Mouse (Mus musculus): ENCODE measurements around the gene Prkcb. TPM values are rescaled to one million over a fixed set of nuclear protein-coding genes. Genes with fewer than 3 reads are reported as not detected.

Gene Prkcb
- polyA plus RNA-seq, 1 experiment from 2014 or later: 60.9 TPM

DNA sequence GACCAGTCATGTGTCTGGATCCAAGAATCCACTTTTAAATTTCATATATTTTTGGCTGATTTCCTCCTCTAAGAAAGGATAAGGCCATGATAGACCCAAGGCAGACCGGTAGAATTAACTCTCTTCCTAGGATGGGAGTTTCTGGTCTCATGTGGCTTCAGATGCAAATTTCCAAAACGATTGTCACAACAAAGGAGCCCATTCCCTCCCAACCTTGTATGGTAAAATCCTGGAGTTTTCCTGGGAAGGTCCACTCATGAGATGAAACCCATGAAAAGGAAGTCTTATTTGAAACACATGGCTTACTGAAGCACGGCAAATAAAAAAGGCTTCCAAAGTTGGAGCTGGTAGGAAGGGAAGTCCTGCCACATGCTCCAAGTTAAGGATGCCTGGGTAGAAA, 342.6 kb downstream of the Prkcb start:
- H3K4me2 ChIP-seq (ENCODE audit: low read length): no peak overlapping the region
- H3K4me3 ChIP-seq (replicated peaks; ENCODE audit: low read length): no peak overlapping the region
- 74% methylated on average over 3 of the region's 3 CpGs for WGBS
- H3K27ac ChIP-seq (ENCODE audit: low read length): no peak overlapping the region
- H3K9me3 ChIP-seq (ENCODE audit: control insufficient read depth, low read length): no peaks in the 10 kb centered on the region
- no peak for ATAC-seq
- no peaks in the 10 kb centered on the region; the same call in 1 of the 2 replicates for H3K4me1 ChIP-seq (replicated peaks; ENCODE audit: control insufficient read depth, insufficient read depth, low read length)
- H3K9ac ChIP-seq (replicated peaks; ENCODE audit: low read depth, low read length): no peak overlapping the region
- no peaks in the 10 kb centered on the region for H3K27me3 ChIP-seq (replicated peaks; ENCODE audit: control insufficient read depth, insufficient read depth, low read length)
- H3K36me3 ChIP-seq (ENCODE audit: control insufficient read depth, insufficient read depth): no peaks in the 10 kb centered on the region

DNA sequence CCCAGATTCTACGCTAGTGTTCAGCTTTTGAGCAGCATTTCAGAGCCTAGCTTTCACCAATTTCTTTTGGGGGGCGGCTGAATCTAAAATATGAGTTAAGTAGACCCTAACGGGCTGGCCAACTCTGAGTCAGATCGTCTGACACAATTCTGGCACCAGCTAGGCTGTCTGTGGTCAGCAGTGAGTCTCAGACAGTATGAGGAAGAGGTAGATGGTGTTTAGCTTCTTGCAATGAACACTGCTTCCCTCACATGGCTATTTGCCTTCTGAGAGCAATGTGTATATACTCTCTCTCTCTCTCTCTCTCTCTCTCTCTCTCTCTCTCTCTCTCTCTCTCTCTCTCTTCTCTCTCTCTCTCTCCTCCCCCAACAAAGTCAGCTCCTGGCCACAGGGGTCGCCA, 344.4 kb downstream of the Prkcb start:
- Histone ChIP-seq H3K27me3 (replicated peaks; ENCODE audit: control insufficient read depth, insufficient read depth, low read length) (no peaks in the 10 kb centered on the region), H3K4me3 (replicated peaks; ENCODE audit: low read length) (no peak overlapping the region), H3K4me1 (replicated peaks; ENCODE audit: control insufficient read depth, insufficient read depth, low read length) (no peaks in the 10 kb centered on the region; the same call in 1 of the 2 replicates), H3K9me3 (ENCODE audit: control insufficient read depth, low read length) (no peaks in the 10 kb centered on the region), H3K27ac (ENCODE audit: low read length) (no peak overlapping the region), H3K9ac (replicated peaks; ENCODE audit: low read depth, low read length) (no peak overlapping the region), H3K36me3 (ENCODE audit: control insufficient read depth, insufficient read depth) (no peaks in the 10 kb centered on the region), H3K4me2 (ENCODE audit: low read length) (no peak overlapping the region)
- 77% methylated on average over 5 of the region's 5 CpGs for WGBS
- ATAC-seq: no peak

DNA sequence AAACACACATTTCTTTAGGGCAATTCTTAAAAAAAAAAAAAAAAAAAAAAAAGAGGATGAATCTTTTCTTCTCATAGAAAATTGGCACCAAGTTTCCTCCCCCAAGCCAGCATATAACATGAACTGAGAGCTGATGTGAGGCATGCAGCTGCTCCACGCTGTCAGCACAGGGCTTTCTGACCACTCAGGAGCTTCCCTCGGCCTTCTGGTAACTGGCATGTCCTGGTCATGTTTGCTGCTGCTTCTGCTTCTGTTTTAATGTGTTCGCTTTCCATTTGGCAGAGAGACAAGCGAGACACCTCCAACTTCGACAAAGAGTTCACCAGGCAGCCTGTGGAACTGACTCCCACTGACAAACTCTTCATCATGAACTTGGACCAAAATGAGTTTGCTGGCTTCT, 344.9 kb downstream of the Prkcb start:
- Histone ChIP-seq H3K4me2 (ENCODE audit: low read length) (no peak overlapping the region), H3K4me3 (replicated peaks; ENCODE audit: low read length) (no peak overlapping the region), H3K36me3 (ENCODE audit: control insufficient read depth, insufficient read depth) (no peaks in the 10 kb centered on the region), H3K9me3 (ENCODE audit: control insufficient read depth, low read length) (no peaks in the 10 kb centered on the region), H3K27ac (ENCODE audit: low read length) (no peak overlapping the region), H3K4me1 (replicated peaks; ENCODE audit: control insufficient read depth, insufficient read depth, low read length) (no peaks in the 10 kb centered on the region), H3K27me3 (replicated peaks; ENCODE audit: control insufficient read depth, insufficient read depth, low read length) (no peaks in the 10 kb centered on the region), H3K9ac (replicated peaks; ENCODE audit: low read depth, low read length) (no peak overlapping the region)
- 89% methylated on average over 5 of the region's 5 CpGs for WGBS
- ATAC-seq: no peak

DNA sequence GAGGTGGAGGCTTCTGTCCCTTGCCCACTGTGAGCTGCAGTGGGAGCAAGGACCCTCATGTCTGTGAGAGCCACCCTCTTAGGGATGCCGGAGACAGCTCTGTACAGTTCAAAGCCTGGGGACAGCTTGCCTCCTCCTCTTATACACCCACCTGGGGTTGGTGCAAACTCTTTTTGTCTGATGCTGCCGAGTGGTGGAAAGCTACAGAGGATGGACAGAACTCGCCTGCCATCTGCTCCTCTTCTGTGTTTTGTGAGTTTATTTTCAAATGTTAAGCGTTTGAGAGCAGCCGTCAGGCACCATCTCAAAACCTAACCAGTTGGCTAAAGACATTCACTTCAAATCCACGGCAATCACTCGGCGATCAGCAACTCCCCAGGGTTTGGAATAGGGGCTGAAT, 355.1 kb downstream of the Prkcb start:
- Histone ChIP-seq H3K27me3 (replicated peaks; ENCODE audit: control insufficient read depth, insufficient read depth, low read length) (no peaks in the 10 kb centered on the region), H3K4me2 (ENCODE audit: low read length) (no peak overlapping the region), H3K4me1 (replicated peaks; ENCODE audit: control insufficient read depth, insufficient read depth, low read length) (no peaks in the 10 kb centered on the region), H3K9ac (replicated peaks; ENCODE audit: low read depth, low read length) (no peak overlapping the region), H3K36me3 (ENCODE audit: control insufficient read depth, insufficient read depth) (no peaks in the 10 kb centered on the region), H3K9me3 (ENCODE audit: control insufficient read depth, low read length) (no peaks in the 10 kb centered on the region), H3K4me3 (replicated peaks; ENCODE audit: low read length) (no peak overlapping the region), H3K27ac (ENCODE audit: low read length) (no peak overlapping the region)
- WGBS: 77% methylated on average over 8 of the region's 8 CpGs
- no peak for ATAC-seq

DNA sequence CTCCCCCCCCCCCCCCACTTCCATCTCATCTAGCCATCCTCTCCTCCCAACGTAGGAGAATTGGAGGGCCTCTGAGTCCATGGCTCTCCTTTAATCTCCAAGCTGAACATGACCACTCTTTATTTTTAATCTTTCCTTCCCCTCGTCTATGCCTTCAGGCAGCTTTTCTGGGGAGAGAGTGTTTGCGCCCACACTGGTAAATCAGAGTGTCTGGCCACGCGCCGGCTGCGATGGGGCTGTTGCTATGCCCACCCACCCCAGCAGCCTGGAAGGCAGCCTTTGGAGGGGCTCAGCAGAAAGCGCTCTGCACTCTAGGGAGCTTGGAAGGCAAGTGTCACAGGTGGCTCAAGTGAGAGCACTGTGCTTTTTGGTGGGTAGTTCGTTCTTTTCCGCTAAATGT, 360.8 kb downstream of the Prkcb start:
- H3K27me3 ChIP-seq (replicated peaks; ENCODE audit: control insufficient read depth, insufficient read depth, low read length): no peaks in the 10 kb centered on the region
- H3K4me3 ChIP-seq (replicated peaks; ENCODE audit: low read length): no peak overlapping the region
- no peaks in the 10 kb centered on the region for H3K36me3 ChIP-seq (ENCODE audit: control insufficient read depth, insufficient read depth)
- no peak overlapping the region for H3K4me2 ChIP-seq (ENCODE audit: low read length)
- 87% methylated on average over 10 of the region's 10 CpGs for WGBS
- H3K9me3 ChIP-seq (ENCODE audit: control insufficient read depth, low read length): no peaks in the 10 kb centered on the region
- no peak overlapping the region for H3K27ac ChIP-seq (ENCODE audit: low read length)
- no peak for ATAC-seq
- no peak overlapping the region for H3K9ac ChIP-seq (replicated peaks; ENCODE audit: low read depth, low read length)
- no peaks in the 10 kb centered on the region for H3K4me1 ChIP-seq (replicated peaks; ENCODE audit: control insufficient read depth, insufficient read depth, low read length)

DNA sequence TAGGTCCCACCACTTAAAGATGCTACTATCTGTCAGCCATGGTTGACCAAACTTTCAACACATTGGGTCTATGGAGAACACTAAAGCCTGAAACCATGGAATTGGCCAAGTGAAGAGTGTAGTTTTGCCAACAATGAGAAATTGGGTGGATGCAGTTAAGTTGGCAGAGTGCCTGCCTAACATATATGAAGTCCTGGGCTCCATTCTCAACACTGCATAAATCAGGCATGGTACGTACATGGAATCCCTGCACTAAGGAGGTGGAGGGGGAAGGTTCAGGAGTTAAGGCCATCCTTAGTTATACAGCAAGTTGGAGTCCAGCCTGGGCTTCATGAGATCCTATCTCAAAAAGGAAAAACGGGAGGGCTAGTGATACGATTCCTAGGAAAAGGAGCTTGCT, 364.0 kb downstream of the Prkcb start:
- no peak overlapping the region for H3K9ac ChIP-seq (replicated peaks; ENCODE audit: low read depth, low read length)
- no peaks in the 10 kb centered on the region for H3K27me3 ChIP-seq (replicated peaks; ENCODE audit: control insufficient read depth, insufficient read depth, low read length)
- no peak overlapping the region for H3K4me3 ChIP-seq (replicated peaks; ENCODE audit: low read length)
- 83% methylated on average over 3 of the region's 3 CpGs for WGBS
- no peak for ATAC-seq
- H3K4me2 ChIP-seq (ENCODE audit: low read length): no peak overlapping the region
- no peaks in the 10 kb centered on the region for H3K9me3 ChIP-seq (ENCODE audit: control insufficient read depth, low read length)
- H3K27ac ChIP-seq (ENCODE audit: low read length): no peak overlapping the region
- no peaks in the 10 kb centered on the region for H3K36me3 ChIP-seq (ENCODE audit: control insufficient read depth, insufficient read depth)
- H3K4me1 ChIP-seq (replicated peaks; ENCODE audit: control insufficient read depth, insufficient read depth, low read length): no peaks in the 10 kb centered on the region

DNA sequence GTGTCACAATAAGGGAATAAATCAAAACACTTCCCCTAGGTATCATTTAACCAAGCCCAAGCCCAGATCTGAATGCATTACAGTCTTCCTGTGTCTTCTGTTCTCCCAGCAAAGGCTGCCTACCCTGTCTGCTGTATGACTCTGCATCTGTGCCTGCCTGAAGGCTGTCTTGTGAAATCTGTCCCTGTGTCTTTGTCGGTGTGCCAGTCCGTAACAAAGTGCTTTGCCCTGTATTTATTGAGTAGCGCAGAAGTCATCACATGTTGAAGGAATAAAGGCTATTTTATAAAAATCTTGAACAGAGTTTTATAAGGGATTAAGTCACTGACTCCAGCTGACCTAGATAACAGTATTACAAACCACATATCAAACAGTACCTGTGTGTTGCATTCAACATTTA, 368.1 kb downstream of the Prkcb start:
- Histone ChIP-seq H3K4me2 (ENCODE audit: low read length) (no peak overlapping the region), H3K27me3 (replicated peaks; ENCODE audit: control insufficient read depth, insufficient read depth, low read length) (no peaks in the 10 kb centered on the region), H3K9me3 (ENCODE audit: control insufficient read depth, low read length) (no peaks in the 10 kb centered on the region), H3K36me3 (ENCODE audit: control insufficient read depth, insufficient read depth) (no peaks in the 10 kb centered on the region), H3K27ac (ENCODE audit: low read length) (no peak overlapping the region), H3K4me1 (replicated peaks; ENCODE audit: control insufficient read depth, insufficient read depth, low read length) (0 out of 2 replicates have a peak, but pooled peaks cover 2% of the 10 kb centered on the region), H3K4me3 (replicated peaks; ENCODE audit: low read length) (no peak overlapping the region), H3K9ac (replicated peaks; ENCODE audit: low read depth, low read length) (no peak overlapping the region)
- WGBS: 90% methylated on average over 3 of the region's 3 CpGs
- ATAC-seq: no peak

DNA sequence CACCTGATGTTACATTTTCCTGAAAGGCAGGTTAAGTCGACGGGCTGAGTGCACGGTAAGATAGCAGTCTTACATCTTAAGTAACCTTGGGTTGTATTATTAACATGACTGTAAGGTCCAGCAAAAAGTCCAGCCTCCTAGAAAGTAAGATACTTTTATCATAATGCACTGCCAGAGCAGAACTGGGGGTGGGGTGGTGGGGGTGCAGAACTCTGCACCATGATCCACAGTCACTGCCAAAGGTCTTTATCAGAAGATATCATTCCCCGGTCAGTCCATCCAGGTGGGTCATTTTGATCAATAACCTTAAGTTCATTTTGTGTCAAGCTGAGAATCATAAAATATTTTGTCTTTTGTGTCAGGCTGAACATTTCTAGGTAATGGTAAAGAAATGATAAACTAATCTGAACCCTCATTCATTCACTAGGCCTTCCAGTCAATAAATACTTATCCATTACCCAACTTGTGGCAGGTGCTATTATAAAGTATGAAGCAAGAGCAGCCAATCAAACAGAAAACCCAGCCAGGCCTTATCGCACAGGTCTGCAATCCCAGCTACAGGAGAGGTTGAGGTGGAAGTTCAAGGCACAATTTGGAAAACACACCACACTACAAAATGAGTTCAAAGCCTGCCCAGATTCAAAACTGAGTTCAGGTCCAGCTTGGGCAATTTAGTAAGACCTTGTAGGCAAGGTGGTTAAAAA, 369.0 kb downstream of the Prkcb start:
- Histone ChIP-seq H3K36me3 (ENCODE audit: control insufficient read depth, insufficient read depth) (no peaks in the 10 kb centered on the region), H3K27ac (ENCODE audit: low read length) (no peak overlapping the region), H3K27me3 (replicated peaks; ENCODE audit: control insufficient read depth, insufficient read depth, low read length) (no peaks in the 10 kb centered on the region), H3K4me3 (replicated peaks; ENCODE audit: low read length) (no peak overlapping the region), H3K9ac (replicated peaks; ENCODE audit: low read depth, low read length) (no peak overlapping the region), H3K4me1 (replicated peaks; ENCODE audit: control insufficient read depth, insufficient read depth, low read length) (0 out of 2 replicates have a peak, but pooled peaks cover 2% of the 10 kb centered on the region), H3K9me3 (ENCODE audit: control insufficient read depth, low read length) (no peaks in the 10 kb centered on the region), H3K4me2 (ENCODE audit: low read length) (no peak overlapping the region)
- ATAC-seq: no peak
- 91% methylated on average over 5 of the region's 5 CpGs for WGBS

DNA sequence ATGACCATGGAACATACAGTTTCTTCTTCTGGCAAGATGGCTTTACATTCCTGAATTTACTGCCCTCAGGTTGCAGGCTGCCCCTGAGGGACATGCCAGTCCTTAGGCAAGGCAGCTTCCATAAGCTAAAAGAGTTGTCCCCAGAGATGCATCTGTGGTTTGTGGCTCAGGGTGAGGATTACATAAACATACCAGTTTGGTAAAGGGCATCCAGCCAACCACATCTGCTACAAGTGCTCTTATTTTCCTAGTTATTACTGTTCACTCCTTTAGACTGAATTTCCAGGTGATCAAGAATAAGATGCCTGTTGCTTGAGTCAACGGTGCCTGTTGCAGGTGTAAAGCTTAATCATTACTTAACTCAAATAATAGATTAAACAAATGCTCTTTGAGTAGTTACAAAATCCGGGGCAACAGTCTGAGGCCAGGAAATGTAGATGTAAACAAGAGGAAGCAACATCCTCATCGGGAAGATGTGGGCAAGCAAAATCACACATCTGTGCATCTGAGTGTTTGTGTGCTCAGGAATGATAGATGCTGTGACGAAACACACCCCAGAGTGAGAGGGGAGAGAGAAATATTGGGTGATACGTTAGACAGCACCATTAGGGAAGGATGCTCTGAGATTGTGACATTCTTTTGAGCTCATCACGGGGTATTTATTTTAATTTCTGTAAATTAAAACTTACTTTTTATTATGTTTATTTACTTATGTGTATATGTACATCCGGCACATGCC, 376.9 kb downstream of the Prkcb start:
- H3K36me3 ChIP-seq (ENCODE audit: control insufficient read depth, insufficient read depth): no peaks in the 10 kb centered on the region
- H3K4me1 ChIP-seq (replicated peaks; ENCODE audit: control insufficient read depth, insufficient read depth, low read length): peaks cover 2% of the 10 kb centered on the region
- H3K27ac ChIP-seq (ENCODE audit: low read length): no peak overlapping the region
- WGBS: 77% methylated on average over 7 of the region's 7 CpGs
- no peak overlapping the region for H3K9ac ChIP-seq (replicated peaks; ENCODE audit: low read depth, low read length)
- no peaks in the 10 kb centered on the region for H3K9me3 ChIP-seq (ENCODE audit: control insufficient read depth, low read length)
- H3K4me3 ChIP-seq (replicated peaks; ENCODE audit: low read length): no peak overlapping the region
- no peak for ATAC-seq
- peaks cover 5% of the 10 kb centered on the region; the same call in 1 of the 2 replicates for H3K27me3 ChIP-seq (replicated peaks; ENCODE audit: control insufficient read depth, insufficient read depth, low read length)
- no peak overlapping the region for H3K4me2 ChIP-seq (ENCODE audit: low read length)

Measured in forebrain, embryonic 16.5 days (tissue).